Mouse (Mus musculus) erythroblast, adult 5-6 weeks (primary cell): ENCODE data around the gene Nfib. TPM values are rescaled to one million over a fixed set of nuclear protein-coding genes. Genes with fewer than 3 reads are reported as not detected.

ENCODE experiments used
- ATAC-seq: replicated peaks from 2 replicates; pipeline ENCODE4 v1.8.0; 2016; ENCODE audit warnings: moderate number of reproducible peaks, mild to moderate bottlenecking, moderate TSS enrichment, inconsistent platforms; ENCODE audit not compliant: poor library complexity, low FRiP score, severe bottlenecking
- total RNA-seq, 2 experiments: library from RNA; stranded (forward) in 1 of 2; stranded (reverse) in 1 of 2; fragments of 150-400 nt in 1 of 2; fragments of 200-764, 138-1000 nt in 1 of 2; gene quantifications; 2 replicates each; pipeline versions ENCODE4 v1.2.3 to v1.2.4; 2015 to 2017; ENCODE audit warnings: low replicate concordance in 2 of 2

The Nfib gene
- not detected in 2 replicates for total RNA-seq (2015; ENCODE audit: low replicate concordance)
- total RNA-seq (2017; ENCODE audit: low replicate concordance): not detected in 2 replicates

DNA sequence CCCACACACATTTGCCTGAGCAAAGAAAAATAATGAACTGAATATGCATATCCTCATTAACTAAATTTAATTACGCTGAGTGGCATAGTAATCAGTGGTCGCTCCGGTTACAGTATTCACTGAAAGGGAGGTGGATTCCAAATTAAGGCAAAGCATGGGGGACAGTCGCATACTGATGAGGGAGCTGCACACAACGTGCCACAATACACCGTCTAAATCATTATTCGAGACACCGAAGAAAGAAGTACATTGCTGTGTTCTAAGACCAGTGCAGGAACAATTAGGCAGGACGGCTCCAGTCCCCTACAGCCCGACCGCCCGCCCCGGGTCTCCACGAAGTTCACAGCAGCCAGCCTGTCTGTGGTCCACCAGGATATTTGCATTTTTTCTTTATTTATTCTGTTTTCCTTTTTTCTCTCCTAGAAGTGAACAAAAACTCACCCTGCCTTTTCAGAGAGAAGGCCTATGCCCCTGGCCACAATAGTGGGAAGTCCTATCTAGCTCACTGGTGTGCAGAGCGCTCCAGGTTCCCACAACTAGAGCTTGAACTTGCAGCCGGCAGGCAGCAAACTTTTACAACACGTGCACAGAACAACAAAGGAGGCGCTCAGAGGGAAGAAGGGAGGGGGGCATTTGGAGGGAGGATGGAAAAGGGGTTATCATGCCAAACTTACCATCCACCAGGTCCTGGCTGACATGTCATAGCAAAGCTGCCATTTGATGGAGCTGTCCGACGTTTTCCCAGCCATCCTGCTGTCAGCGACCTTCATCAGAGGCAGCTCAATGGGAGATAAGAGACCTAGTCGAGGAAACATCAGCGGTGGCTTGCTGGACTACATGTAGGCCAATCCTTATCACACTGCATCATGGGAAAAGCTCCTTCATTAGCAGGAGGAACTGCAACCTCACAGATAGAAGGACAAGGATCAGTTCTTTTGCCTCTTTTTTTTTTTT is at the start of gene Nfib:
TSS of gene Nfib (minus strand) at position 910 of the 954 bp plus-strand sequence.
- ATAC-seq: no peak

DNA sequence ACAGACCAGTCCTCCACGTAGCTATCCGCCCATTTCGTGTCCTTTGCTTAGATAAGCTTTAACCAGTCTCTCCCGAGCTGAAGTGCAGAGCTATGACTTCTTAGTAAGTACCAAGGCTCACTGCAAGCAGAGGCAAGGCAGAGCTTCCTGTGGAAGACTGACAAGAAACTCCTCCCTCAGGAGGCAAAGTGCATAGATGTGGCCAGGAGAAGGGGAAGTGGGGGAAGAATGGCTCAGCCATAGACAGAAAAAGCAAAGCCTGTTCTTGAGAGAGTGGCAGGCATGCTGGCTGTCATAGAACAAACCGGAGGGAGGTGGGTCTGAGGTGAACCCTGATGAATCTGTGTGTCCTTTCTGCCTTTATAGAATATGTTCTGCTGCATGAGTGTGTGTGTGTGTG is 30.2 kb upstream of the Nfib start:
- no peak for ATAC-seq

DNA sequence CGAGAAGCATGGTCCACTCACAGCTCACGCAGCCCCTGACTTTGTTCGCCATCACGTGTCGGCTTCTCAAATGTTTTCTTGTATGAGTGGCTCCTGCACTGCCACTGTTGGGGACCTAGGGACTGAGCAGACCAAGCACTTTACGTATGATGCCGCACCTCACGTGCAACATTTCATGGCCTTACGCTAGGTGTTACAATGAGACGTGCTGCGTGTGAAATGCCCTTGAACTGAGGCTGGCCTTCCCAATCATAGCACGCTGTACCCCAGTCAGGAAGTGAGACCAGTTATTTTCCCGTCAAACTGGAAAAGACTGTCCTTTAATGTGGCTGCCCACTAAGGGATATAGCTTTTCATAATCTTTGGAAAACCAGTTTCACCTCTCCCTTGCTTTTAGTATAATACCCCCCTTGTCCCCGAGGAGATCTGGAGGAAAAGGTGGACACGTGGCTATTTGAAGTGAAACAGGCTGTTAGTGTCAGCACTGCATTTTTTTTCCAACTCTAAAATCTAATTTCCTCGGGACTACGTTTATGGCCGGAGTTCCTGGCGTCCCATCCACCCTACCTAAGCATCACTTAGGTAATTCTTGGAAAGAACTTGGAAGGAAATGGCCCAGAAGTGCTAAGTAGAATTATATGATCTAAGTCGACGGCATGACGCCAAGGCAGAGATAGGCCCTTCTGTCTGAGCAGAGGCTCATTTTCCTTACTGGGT is 29.4 kb upstream of the Nfib start:
- ATAC-seq: no peak

DNA sequence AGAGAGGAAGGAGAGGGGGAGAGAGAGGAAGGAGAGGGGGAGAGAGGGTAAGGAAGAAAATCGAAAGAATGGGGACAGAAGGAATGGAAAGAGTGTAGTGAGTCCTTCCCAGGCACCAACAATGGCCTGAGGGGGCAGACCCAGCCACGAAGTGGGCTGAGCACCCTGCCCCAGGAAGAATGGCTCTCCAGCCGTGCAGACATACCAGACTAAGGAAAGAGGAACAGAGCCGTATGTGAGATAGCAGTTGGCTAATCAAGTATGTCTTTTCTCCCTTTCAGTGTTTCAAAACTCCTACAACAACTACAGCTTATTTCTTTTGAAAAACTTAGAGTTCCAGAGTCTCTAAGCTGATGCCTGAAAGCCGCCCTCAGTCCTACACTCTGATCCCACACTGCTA is 28.8 kb upstream of the Nfib start:
- no peak for ATAC-seq

DNA sequence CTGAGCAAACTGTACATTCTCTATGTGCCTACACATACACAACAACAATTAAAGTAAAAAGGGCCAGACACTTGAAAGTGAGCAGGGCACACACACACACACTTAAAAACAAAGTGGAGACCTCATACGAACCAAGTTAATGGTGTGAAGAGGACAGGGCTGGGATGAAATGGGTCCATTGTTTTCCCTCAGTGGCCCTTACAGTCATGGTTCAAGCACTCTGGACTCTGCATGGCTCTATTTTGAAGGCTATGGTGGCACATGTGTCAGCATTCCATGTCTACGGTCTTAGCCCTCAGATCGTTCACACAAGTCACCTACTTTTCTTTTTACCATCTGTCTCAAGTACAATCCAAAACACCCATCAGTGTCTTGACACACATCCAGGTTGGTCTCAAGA is 28.1 kb upstream of the Nfib start:
- no peak for ATAC-seq

DNA sequence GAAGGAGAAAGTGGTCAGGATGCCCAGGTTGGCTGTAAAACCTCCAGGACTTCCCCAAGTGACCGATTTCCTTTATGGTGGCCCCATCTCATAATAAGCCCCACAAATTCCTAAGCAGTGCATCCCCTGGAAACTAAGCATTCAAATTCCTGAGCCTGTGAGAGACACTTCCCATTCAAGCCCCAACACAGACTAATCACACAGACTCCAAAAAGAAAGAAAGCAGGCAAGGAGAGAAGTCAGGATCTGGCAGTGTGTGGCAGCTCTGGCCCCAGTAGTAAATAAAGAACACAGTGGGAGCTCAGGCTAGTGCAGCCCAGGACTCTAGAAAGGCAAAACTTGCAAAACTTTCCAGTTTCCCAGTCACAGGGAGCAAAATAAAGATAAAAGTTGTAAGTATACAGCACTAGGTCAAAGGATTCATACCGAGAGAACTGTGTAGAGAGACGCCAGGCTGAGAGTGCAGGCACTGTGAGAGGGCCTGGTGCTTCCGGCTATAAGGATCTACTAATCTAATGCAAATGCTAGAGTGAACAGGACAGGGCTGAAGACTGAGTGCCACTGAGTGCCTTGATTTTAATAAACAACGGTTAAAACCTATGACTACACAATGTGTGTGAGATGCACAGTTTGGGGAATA is 24.8 kb upstream of the Nfib start:
- ATAC-seq: no peak

DNA sequence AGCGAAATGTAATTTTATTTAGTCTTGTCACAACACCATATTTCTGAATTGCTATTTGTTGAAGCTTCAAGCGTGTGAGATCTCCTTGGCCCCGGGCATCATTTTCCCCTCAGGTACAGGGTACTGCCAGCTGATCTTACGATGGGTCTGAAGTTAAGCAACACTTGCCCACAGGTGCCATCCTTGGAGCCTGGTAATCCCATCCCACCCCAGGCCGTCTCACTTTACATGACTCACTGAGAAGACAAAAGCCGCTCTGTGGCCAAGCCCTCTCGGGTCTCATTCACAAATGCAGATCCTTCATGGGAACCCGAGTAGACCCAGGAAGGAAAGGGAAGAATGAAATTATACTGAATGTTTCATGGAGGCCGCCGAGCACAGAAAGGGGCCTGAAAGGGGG is 18.5 kb upstream of the Nfib start:
- ATAC-seq: no peak

DNA sequence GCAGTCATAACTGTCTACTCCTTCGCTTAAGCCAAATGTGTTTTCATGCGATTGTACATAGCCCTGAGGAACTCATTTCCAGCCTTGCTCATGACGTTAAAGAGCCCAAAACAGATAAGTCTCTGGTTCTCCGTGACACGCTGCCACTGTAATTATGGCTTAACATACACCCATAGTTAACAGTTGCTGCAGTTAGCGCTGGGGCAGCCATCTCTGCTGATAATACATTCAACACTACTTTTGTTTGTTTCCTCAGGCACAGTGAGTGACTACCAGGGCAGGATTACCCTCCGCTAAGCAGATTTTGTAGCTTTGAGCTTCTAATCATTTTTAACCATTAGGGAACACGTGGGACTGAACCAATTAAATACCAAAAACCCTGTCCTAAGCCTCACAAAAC is 17.5 kb upstream of the Nfib start:
- no peak for ATAC-seq

DNA sequence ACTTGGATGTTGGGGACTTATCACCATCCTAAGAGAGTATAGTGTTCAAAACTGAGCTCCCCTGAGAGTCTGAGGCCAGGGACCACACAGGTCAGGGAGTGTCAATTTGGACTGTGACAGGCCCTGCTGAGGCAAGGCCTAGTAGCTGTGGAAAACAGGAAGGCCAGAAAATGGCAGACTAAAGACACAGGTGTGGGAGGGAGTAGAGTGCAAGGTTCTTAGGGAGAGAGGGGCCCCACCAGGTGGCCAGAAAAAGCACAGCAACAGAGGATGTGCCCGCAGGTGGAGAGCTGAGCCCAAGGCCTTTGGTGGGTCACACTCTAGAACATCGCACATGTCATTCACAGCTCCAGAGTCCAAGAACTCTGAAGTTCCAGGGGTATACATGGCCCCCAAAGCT is 10.3 kb upstream of the Nfib start:
- no peak for ATAC-seq

DNA sequence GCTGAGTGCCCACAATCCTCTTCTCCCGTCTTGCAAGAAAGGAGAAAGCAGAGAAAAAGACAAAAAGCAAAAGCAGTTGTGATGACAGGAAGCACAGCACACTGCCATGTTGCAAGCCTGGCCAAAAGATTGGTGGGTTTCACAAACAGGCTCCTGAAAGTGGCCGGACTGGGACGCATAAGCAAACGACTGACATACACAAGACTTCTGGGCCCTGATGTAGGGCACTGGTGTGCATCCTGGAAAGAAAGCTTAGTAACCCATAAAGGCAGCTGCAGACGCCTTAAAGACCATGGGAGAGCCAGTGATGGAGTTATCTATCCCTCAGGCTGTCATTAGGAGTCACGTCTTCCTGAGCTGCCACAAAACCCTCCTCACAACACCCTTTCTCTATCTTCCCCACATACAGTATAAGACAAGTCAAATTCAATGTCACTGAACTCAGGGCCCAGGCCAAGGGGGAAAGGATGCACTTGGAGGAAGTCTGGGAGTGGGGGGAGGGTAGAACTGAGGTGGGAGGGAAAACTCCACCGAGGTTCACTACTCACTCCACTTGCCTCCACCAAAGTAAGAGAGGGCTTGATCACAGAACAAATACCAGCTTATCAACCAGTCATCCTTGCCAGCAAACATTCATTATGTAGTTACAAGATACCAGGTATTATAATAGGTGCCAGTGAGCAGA is 6.2 kb upstream of the Nfib start:
- ATAC-seq: no peak

DNA sequence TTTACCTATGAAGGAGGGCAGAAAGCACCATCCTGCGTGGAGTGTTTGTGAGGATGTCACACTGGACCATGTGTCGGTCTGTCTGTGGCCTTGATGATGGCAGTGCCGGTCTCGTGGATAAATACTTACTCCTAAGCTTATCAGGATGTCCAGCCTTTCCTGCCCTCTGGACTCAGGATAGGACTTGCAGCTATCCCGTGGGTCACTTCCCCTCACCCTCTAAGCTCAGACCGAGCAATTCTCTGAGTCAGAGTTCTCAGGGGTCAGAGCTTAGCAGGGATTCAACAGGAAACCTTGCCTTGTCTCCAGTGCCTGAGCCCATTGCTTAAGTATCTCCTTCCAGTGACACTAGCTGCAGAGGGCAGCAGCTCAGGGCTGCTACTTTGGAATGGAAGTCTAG is 4.1 kb upstream of the Nfib start:
- no peak for ATAC-seq

DNA sequence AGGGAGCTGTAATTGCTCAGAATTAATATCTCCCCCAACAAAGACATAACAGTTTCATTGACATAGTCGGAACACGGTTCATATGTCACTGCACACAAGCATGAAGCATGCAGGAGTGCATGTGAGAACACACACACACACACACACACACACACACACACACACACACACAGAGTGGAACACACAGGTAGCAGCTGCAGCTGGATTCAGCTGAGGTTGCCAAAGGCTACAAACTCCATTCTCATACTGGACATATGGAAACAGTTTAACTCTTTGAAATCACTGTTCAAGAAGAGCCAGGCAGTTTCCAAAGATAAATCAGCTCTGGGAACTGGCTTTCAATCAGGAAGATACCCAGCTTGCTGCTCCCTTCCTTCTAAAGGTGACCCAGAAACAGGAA is 462 bp upstream of the Nfib start:
- ATAC-seq: no peak

DNA sequence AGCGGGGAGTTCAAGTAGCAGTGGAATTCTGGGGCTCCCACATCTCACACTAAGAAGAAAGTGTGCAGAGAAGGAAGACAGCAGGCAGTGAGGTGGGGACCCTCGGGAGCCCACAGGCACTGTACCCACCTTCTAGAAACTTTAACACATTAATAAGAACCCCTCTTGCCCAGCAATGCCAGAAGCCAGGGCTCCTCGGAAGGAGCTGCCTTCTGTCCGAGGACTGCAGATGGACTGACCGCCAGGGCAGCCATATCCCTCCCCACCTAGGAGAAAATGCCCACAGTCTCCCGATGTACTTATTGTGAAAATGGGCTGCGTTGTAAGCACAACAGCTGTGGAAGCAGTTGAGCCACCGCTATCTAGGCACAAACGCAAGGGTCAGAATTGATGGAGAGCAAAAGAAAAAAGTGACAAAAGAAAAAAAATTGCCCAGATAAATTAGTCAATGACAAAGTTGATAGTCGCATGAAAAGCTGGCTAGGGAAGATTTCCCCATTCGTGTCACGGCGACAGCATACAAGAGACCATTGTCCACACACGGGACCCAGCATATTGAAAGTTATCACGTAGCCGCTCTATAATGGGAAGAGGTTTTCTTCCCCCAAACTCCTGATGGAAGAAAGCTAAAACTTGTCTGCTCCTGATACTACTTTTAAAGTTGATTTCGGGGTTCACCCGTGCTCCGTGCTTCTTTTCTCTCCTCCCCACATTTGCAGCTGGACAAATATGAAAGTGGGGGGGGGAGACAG is 1.3 kb downstream of the Nfib start:
- no peak for ATAC-seq

DNA sequence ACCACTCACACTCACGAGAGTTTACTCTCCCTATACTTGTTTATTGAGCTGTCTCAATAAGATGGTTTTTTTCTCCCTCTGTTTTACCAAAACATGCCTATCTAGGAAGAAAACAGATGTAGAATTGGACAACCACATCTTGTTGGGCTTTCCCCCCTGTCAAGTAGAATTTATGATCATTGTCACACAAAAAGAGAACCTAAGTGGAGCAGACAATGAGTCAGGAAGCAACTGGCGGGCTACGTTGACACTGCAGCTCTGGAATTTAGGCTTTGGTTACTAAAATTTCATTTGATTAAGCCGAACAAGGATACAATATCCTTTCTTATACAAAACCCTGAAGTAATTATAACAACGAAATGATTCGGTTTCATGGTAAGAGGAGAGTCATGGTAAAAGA is 2.7 kb downstream of the Nfib start:
- no peak for ATAC-seq

DNA sequence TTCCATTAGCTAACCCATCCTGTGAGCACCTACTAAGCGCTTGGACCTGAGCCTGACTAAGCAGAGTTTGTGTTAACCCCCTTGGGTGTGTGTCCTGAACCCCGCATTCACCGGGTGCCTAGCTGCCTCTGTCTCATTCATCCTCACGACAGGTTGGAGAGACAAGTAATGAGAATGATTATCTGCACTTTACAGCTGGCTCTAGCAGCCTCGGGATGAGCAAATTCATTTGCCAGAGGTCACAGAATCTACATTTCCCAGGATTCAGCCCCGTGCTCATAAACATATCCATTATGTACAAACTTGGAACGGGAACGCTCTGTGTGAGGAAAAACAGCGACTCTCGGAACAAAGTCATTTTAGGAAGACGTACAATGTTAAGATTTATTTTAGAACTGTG is 6.0 kb downstream of the Nfib start:
- no peak for ATAC-seq

DNA sequence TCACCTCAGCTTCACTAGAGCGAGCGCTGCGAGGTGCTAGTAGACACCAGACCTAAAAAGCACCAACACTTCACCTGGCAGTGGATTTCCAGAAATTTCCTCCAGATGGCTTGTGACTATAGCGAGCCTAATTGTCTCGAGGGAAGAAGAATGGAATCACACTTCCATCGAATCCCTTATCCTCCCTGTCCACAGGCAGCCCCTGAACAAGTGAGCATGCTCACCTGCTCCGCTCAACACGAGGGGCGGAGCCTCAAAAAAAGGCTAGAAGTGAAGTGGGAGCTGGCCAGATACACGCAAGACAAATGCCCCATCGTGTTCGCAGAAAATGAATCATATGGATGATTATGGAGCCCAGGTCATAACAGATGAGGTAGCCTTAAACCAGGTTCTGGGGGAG is 6.9 kb downstream of the Nfib start:
- no peak for ATAC-seq

DNA sequence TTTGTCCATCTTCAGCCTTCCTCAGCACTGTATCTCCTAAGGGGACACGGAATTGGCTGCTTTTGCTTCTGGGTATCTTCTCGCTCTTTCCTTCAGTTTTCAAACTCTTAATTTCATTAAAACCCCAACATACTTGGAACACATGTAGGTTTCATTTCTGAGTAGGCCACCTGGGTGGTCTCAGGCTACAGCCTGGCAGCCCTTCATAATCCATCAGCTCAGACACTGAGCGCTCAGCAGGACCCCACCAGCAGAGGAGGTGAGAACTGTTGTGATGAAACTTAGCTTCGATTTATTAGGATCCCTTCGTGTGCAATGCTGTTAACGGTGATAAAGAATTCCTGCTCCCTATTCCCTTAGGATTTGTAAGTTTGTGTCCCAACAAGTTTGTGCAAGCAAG is 8.4 kb downstream of the Nfib start:
- ATAC-seq: no peak

DNA sequence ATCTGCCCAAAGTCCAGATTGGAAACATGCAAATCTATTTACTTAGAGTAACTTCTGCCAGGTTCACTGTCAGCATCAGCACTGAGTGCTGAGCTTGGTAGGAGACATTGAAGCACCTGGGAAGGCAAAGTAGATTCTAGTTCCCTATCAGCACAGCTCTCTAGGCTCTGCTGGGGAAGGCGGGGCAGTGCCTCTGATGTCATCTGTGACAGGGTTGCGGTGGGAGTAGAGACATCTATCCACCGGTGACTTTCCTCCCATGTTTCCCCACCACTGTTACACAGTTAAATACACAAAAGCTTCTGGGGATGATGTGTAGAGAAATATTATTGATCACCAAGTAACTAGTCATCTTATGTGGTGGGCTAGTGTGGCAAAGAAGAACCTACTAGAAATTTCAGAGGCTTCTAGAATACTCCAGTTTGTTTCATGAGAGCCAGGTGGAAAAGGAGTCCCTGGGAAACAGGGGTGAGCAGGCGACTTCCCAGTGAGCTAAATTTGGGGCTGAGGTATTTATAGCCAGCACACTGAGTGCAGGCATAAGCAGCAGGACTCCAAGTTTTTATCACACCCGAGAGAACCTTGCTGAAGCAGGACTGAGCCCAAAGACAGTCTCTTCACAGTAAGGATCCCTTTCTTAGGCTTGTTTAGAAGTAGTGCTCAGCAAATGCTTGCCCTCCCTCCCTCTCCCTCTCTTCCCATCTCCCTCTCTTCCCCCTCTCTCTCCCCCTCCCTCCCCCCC is 9.6 kb downstream of the Nfib start:
- no peak for ATAC-seq

DNA sequence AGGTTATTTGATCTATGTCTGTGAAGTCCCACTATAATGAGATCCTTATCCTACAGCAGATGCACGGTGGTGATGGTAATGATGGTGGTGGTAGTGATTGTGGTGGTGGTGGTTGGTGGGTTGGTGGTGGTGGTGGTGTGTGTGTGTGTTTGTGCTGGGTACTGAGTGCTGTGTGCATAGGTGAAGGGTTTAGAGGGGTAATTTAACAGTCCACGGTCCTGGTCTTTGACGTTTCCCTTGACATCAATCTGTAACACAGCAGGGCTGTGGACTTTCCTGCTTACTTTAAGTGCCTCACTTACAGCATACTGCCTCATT is 13.6 kb downstream of the Nfib start:
- ATAC-seq: no peak
